Mouse (Mus musculus) kidney, postnatal 25 days (tissue): ENCODE measurements around the gene Rbbp4.

Experiments
- DNase-seq, 2 experiments: peaks; one replicate each; pipeline ENCODE4 v3.0.0; 2021; ENCODE audit warnings: mixed read lengths in 2 of 2

Rbbp4 gene

GRCm38 (mm10) chr4:129289671-129290070 is 45.5 kb downstream of the Rbbp4 start:
- no peak for DNase-seq

GRCm38 (mm10) chr4:129288067-129288466 is 47.1 kb downstream of the Rbbp4 start:
- peak; percentile 41 to 51 for DNase-seq

- peak; percentile 26 to 61 for DNase-seq
Observed at GRCm38 (mm10) chr4:129287472-129287981, 47.6 kb downstream of the Rbbp4 start, which contains the start of gene Sync. Sync (plus strand) TSS chr4:129287617.

DNA sequence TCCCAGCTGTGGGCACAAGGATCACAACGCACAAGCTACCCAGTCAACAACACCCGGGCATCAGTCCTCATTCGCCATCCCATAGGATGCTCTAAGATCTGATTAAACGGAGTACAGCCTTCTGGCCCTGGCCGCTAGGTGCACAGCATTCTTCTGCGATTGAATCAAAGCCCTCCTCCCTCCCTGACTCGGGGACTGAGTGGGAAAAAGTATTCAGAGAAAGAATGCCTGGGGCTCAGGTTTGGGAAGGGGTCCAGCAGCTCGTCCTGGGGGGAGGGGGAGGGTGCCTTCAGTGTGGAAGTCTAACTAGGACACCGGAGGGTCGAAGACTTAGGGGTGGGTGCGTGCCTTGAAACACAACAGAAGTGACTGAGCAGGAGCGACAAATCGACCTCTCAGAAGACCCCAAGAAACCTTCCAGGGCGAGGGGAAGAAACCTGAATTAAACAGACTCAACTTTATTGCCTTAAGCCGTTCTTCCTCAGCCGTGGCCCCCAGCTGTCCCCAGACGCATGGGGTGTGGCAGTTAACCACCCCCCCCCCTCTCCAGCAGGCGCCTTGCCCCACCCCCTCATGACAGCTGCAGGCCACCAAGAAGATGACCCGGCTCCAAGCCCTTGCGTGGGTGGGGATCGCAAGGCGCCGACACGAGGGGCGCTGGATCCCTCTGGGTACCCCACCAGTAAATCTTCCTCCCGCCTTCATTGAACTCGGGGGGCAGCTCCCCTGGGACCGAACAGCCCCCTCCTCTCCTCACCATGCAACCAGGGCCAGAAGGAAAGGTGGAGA is 48.3 kb downstream of the Rbbp4 start:
- no peak for DNase-seq

DNA sequence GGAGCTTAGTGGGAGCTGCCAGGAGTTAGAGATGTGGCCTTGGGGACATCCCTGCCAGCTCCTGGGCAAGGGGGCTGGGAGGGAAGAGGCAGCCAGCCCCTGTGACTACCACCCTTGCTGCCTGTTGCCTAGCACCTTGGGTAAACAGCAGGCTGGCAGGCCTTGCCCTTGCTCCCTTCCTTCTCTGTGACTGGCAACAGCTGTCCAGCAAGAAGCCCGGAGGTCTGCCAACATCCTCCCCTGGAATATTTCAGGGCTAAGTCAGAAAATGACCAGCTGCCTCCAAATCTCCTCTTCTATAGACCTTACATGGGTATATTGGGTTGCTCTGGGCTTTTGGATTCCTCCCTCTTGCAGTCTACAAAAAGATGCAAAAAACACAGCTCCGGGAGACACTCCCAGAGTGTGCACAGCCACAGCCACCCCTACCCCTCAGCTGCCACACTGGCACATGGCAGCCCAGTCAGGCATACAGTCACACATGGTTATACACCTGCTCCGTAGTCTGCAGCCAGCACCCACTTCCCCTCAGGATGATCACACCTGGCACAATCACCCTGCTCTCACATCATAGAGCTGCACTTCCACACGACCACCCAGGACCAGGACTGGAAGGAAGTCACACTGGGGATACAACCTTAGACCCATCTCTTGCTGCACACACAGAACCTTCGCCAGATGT is 49.0 kb downstream of the Rbbp4 start:
- no peak for DNase-seq

- DNase-seq: no peak
Observed at GRCm38 (mm10) chr4:129284685-129285084, 50.5 kb downstream of the Rbbp4 start.

DNA sequence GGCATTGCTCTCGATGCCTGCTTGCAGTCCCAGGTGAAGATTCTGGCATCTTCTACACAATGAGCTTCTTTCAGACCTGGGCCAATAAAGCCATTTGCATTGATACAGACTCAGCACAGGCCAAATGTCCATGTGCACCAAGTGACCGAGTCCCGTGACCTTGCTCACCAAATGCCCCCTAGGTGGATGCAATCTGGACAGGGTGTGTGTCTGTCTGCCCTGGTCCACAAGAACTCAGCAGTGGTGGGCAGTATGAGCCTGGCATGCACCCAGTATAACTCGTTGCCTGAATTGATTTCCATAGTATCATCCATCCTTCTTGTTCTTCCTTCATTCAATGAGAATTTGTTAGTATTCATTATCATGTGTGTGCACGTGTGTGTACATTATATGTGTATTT is 51.9 kb downstream of the Rbbp4 start:
- DNase-seq: no peak

- DNase-seq: no peak
Observed at GRCm38 (mm10) chr4:129282786-129283185, 52.4 kb downstream of the Rbbp4 start.

DNA sequence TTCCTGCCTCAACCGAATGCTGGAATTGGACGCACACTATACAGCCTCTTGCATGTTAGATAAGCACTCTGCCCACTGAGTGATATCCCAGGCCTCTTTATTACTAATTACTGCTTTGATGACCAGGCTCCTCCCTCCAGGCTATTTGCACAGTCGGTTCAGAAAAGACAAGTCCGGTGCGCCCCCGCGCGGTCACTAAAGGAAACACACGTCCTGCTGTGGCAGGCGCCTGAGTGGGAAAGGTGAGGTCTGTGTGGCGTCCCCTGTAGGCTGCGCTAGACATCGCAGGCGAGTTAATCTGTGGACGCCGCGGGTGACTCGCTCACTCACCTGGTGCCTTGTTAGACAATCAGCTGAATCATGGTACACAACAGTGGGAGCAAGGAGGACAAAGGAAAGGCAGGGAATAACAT is 58.7 kb downstream of the Rbbp4 start:
- peak; percentile 96 to 98 for DNase-seq

DNA sequence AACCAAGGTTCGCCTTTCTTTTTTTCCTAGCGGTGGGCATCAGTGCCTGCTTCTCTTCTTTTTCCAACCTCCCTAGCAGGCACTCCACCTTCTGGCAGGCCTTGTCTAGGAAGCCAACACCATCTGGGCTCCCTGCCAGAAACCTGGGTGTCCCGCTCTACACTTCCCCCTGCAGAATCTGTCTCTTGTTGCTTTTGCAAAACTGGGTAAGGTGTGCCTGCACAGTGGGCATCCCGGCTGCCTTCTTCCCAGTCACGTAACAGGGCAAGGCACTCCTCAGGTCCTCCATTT is 62.5 kb downstream of the Rbbp4 start:
- peak; percentile 85 to 89 for DNase-seq

DNA sequence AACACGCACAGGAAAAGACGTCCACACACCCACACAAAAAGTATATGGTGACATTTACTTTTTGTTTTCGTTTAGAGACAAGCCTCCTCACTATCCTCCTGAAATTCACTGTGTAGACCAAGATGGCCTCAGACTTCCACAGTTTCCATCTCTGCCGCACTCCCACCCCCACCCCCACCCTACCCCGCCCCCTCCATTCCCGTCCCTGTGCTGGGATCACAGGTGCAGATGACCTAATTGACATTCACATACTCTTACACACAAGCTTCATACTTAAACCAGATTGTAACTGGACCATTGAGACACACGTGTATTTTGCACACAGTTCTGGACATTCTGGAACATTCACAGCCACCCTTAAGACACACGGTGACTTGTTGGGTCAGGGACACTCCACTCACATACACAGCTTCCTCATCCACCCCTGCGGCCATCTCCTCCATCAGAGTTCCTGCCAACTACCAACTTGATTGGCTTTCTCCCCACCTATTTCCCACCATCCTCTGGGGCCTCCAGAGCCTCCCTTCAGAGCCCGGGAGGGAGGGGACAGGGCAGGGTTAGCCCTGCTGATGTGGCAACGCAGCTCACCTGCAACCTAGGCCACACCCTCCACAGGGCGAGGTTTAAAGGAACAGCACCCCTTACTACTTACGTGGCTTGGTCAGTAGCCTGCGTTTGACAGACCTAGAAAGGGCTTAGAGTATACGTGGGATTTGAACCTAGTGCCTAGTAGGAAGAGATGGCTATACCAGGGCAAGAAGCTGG is 63.0 kb downstream of the Rbbp4 start:
- peak; percentile 84 to 95 for DNase-seq

DNA sequence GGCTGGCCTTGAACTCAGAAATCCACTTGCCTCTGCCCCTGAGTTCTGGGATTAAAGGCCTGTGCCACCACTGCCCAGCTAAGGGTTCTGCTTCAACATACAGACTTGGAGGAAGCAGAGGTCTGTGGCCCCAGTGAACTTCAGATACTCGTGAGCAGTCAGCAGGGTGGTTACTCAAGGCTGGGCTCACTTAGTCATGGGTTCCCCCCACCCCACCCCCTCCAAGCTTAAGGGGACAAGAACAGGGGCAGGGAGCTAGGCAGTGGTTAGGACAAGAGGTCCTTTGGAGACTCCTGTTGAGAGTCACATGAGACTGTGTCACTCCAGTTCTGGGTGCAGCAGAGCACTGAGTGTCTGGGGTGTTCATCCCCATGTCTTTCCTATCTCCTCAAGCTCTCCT is 66.5 kb downstream of the Rbbp4 start:
- no peak for DNase-seq

- no peak for DNase-seq
Observed at GRCm38 (mm10) chr4:129266821-129267220, 68.3 kb downstream of the Rbbp4 start.

DNA sequence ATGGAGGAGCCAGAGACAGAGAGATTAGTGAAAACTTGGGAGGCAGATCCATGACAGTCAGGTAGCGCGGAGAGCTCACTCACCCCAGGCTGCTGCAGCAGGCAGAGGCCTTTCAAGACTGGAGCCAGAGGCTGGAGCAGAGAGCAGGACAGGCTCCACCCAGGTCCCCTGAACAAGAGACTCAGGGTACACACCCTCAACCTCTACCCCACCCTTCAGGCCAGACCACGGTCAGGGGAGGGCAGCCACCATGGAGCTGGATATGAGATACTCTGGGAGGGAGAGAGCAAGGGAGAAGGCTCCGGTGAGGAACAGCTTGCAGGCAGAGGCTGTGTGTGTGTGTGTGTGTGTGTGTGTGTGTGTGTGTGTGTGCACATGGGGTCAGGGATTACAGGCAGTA is 69.0 kb downstream of the Rbbp4 start:
- no peak for DNase-seq

GRCm38 (mm10) chr4:129263225-129264021 is 71.7 kb downstream of the Rbbp4 start:
- peak; percentile 59 to 85 for DNase-seq

GRCm38 (mm10) chr4:129261196-129261595 is 74.0 kb downstream of the Rbbp4 start, which contains the start of gene C77080:
C77080 (minus strand) TSS chr4:129261404.
- no peak for DNase-seq

GRCm38 (mm10) chr4:129260678-129261077 is 74.5 kb downstream of the Rbbp4 start:
- no peak for DNase-seq

DNA sequence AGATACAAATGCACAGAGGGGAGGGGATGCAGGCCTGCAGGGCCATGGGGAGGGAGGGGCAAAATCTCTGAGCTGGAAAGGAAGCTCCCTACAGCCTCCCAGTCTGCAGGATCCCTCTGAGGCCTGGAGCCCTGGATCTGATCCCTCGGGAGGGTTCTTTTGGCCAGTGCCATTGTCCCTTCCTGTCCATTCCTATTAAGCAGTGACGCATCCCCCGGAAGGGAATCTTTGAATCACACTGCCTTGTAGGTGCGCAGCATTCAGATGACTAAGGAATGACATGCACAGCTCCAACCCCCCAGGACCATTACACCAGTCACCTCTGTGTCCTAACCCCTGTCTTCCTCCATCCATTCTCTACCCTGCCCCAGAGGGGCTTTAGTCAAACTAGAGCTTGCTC is 76.1 kb downstream of the Rbbp4 start:
- DNase-seq: peak; percentile 36 to 59
